Mouse (Mus musculus): ENCODE results near the gene Bbs9. TPM values are rescaled to one million over a fixed set of nuclear protein-coding genes. Genes with fewer than 3 reads are reported as not detected.

Gene Bbs9
- polyA plus RNA-seq, 1 experiment from 2014 or later = 7.1 TPM

GRCm38 (mm10) chr9:22697811-22698210, 222.3 kb downstream of the Bbs9 start:
- H3K9ac ChIP-seq (replicated peaks; ENCODE audit: low read depth) = no peak overlapping the region
- no peaks in the 10 kb centered on the region for H3K9me3 ChIP-seq (ENCODE audit: low read length)
- H3K27me3 ChIP-seq (replicated peaks; ENCODE audit: insufficient read depth, low read length) = no peaks in the 10 kb centered on the region
- no peaks in the 10 kb centered on the region for H3K4me1 ChIP-seq (ENCODE audit: insufficient read depth, low read depth, low read length)
- DNase-seq (ENCODE audit: low spot score) (no peak), ATAC-seq (no peak)
- no peak overlapping the region for H3K27ac ChIP-seq (ENCODE audit: low read length)
- no peak overlapping the region for H3K4me3 ChIP-seq (ENCODE audit: low read depth, low read length)
- WGBS = 64% methylated on average over 4 of the region's 4 CpGs
- H3K36me3 ChIP-seq (ENCODE audit: insufficient read depth, low read length) = no peaks in the 10 kb centered on the region
- H3K4me2 ChIP-seq (replicated peaks; ENCODE audit: low read depth, low read length) = no peak overlapping the region
- TF ChIP-seq CTCF (IDR thresholded peaks at IDR 0.05) (peak; percentile 20; the same call in 1 of the 2 replicates), EP300 (IDR thresholded peaks at IDR 0.05) (no peak)

GRCm38 (mm10) chr9:22698501-22698900, 223.0 kb downstream of the Bbs9 start:
- Histone ChIP-seq H3K27me3 (replicated peaks; ENCODE audit: insufficient read depth, low read length) (no peaks in the 10 kb centered on the region), H3K4me2 (replicated peaks; ENCODE audit: low read depth, low read length) (no peak overlapping the region), H3K9ac (replicated peaks; ENCODE audit: low read depth) (no peak overlapping the region), H3K4me1 (ENCODE audit: insufficient read depth, low read depth, low read length) (no peaks in the 10 kb centered on the region), H3K27ac (ENCODE audit: low read length) (no peak overlapping the region), H3K36me3 (ENCODE audit: insufficient read depth, low read length) (no peaks in the 10 kb centered on the region), H3K9me3 (ENCODE audit: low read length) (no peaks in the 10 kb centered on the region), H3K4me3 (ENCODE audit: low read depth, low read length) (no peak overlapping the region)
- ATAC-seq (no peak), DNase-seq (ENCODE audit: low spot score) (no peak)
- no peak for TF ChIP-seq EP300 (IDR thresholded peaks at IDR 0.05)
- no peak for TF ChIP-seq CTCF (IDR thresholded peaks at IDR 0.05)
- 30% methylated on average over 1 of the region's 1 CpGs for WGBS

- H3K27ac ChIP-seq (ENCODE audit: low read length) = no peak overlapping the region
- 86% methylated on average over 1 of the region's 1 CpGs for WGBS
- no peak for ATAC-seq
Measured at GRCm38 (mm10) chr9:22702065-22702611, 226.6 kb downstream of the Bbs9 start.

GRCm38 (mm10) chr9:22702812-22703367, 227.4 kb downstream of the Bbs9 start:
- Histone ChIP-seq H3K9me3 (ENCODE audit: low read length) (no peaks in the 10 kb centered on the region), H3K36me3 (ENCODE audit: insufficient read depth, low read length) (no peaks in the 10 kb centered on the region), H3K4me3 (ENCODE audit: low read depth, low read length) (no peak overlapping the region), H3K27ac (ENCODE audit: low read length) (no peak overlapping the region), H3K27me3 (replicated peaks; ENCODE audit: insufficient read depth, low read length) (no peaks in the 10 kb centered on the region), H3K9ac (replicated peaks; ENCODE audit: low read depth) (no peak overlapping the region), H3K4me2 (replicated peaks; ENCODE audit: low read depth, low read length) (no peak overlapping the region), H3K4me1 (ENCODE audit: insufficient read depth, low read depth, low read length) (no peaks in the 10 kb centered on the region)
- WGBS = 76% methylated on average over 4 of the region's 4 CpGs
- ATAC-seq (no peak), DNase-seq (ENCODE audit: low spot score) (no peak)
- TF ChIP-seq EP300 (IDR thresholded peaks at IDR 0.05) (no peak), CTCF (IDR thresholded peaks at IDR 0.05) (no peak)

More at GRCm38 (mm10) chr9:22702065-22702611, 226.6 kb downstream of the Bbs9 start:
- TF ChIP-seq EP300 (IDR thresholded peaks at IDR 0.05) = no peak
- Histone ChIP-seq H3K4me3 (ENCODE audit: low read depth, low read length) (no peak overlapping the region), H3K4me1 (ENCODE audit: insufficient read depth, low read depth, low read length) (no peaks in the 10 kb centered on the region), H3K27me3 (replicated peaks; ENCODE audit: insufficient read depth, low read length) (no peaks in the 10 kb centered on the region), H3K4me2 (replicated peaks; ENCODE audit: low read depth, low read length) (no peak overlapping the region), H3K9me3 (ENCODE audit: low read length) (no peaks in the 10 kb centered on the region), H3K36me3 (ENCODE audit: insufficient read depth, low read length) (no peaks in the 10 kb centered on the region), H3K9ac (replicated peaks; ENCODE audit: low read depth) (no peak overlapping the region)
- DNase-seq (ENCODE audit: low spot score) = no peak

- Histone ChIP-seq H3K9me3 (ENCODE audit: low read length) (no peaks in the 10 kb centered on the region), H3K27me3 (replicated peaks; ENCODE audit: insufficient read depth, low read length) (no peaks in the 10 kb centered on the region), H3K4me1 (ENCODE audit: insufficient read depth, low read depth, low read length) (no peaks in the 10 kb centered on the region), H3K9ac (replicated peaks; ENCODE audit: low read depth) (no peak overlapping the region), H3K4me2 (replicated peaks; ENCODE audit: low read depth, low read length) (no peak overlapping the region), H3K27ac (ENCODE audit: low read length) (no peak overlapping the region), H3K4me3 (ENCODE audit: low read depth, low read length) (no peak overlapping the region), H3K36me3 (ENCODE audit: insufficient read depth, low read length) (no peaks in the 10 kb centered on the region)
- DNase-seq (ENCODE audit: low spot score) (no peak), ATAC-seq (no peak)
- WGBS = 94% methylated on average over 2 of the region's 2 CpGs
- peak; percentile 47; the same call in 1 of the 2 replicates for TF ChIP-seq CTCF (IDR thresholded peaks at IDR 0.05)
- TF ChIP-seq EP300 (IDR thresholded peaks at IDR 0.05) = no peak
Measured at GRCm38 (mm10) chr9:22703541-22703940, 228.0 kb downstream of the Bbs9 start.

GRCm38 (mm10) chr9:22707166-22707913, 231.8 kb downstream of the Bbs9 start:
- TF ChIP-seq EP300 (IDR thresholded peaks at IDR 0.05) (no peak), CTCF (IDR thresholded peaks at IDR 0.05) (no peak)
- Histone ChIP-seq H3K9me3 (ENCODE audit: low read length) (no peaks in the 10 kb centered on the region), H3K4me1 (ENCODE audit: insufficient read depth, low read depth, low read length) (no peaks in the 10 kb centered on the region), H3K27me3 (replicated peaks; ENCODE audit: insufficient read depth, low read length) (no peaks in the 10 kb centered on the region), H3K4me3 (ENCODE audit: low read depth, low read length) (no peak overlapping the region), H3K36me3 (ENCODE audit: insufficient read depth, low read length) (no peaks in the 10 kb centered on the region), H3K27ac (ENCODE audit: low read length) (no peak overlapping the region), H3K9ac (replicated peaks; ENCODE audit: low read depth) (no peak overlapping the region), H3K4me2 (replicated peaks; ENCODE audit: low read depth, low read length) (no peak overlapping the region)
- WGBS = 75% methylated on average over 11 of the region's 11 CpGs
- ATAC-seq = no peak
- no peak for DNase-seq (ENCODE audit: low spot score)
